Comparison of ENCODE assay signal across 10 mouse cellular contexts in genomic region chr4:63508232-63508631, GRCm38 (mm10). TPM values are rescaled to one million over a fixed set of nuclear protein-coding genes. Genes with fewer than 3 reads are reported as not detected.
DNase-seq lines count a peak whose midpoint lies in the region; ATAC-seq and TF ChIP-seq lines count a peak whose summit lies in the region.
"Had no signal": no experiment of that assay in that cellular context is flagged by ENCODE, and none has a peak within 500 bp of the region (broad histone marks: within the 10 kb centered on the region; RNA-seq: fewer than 3 reads in every experiment).

No protein-coding gene starts in this region.

- H3K27ac ChIP-seq in heart, embryonic 10.5 days, result no peak overlapping the region
- no peak overlapping the region for H3K27ac ChIP-seq in left cerebral cortex, adult 2 months
- no peak overlapping the region for H3K27ac ChIP-seq in midbrain, embryonic 13.5 days
- H3K27ac ChIP-seq: limb, embryonic 12.5 days had no signal

- H3K27me3 ChIP-seq in heart, embryonic 10.5 days (ENCODE audit: insufficient read depth, poor library complexity, severe bottlenecking), result no peaks in the 10 kb centered on the region; the same call in 1 of the 2 replicates
- no peaks in the 10 kb centered on the region for H3K27me3 ChIP-seq in midbrain, embryonic 13.5 days
- H3K27me3 ChIP-seq: limb, embryonic 12.5 days had no signal

- no peaks in the 10 kb centered on the region for H3K36me3 ChIP-seq in heart, embryonic 10.5 days
- no peaks in the 10 kb centered on the region for H3K36me3 ChIP-seq in midbrain, embryonic 13.5 days
- H3K36me3 ChIP-seq: G1E; limb, embryonic 12.5 days had no signal

- no peak overlapping the region for H3K4me2 ChIP-seq in midbrain, embryonic 13.5 days (replicated peaks)
- H3K4me2 ChIP-seq: limb, embryonic 12.5 days had no signal

- H3K9ac ChIP-seq in midbrain, embryonic 13.5 days (replicated peaks), result no peak overlapping the region
- H3K9ac ChIP-seq: limb, embryonic 12.5 days had no signal

- intact Hi-C loops in left cerebral cortex, adult 2 months (cut with DNase I), result loop anchor here (1.0 to 2.0 kb wide), 2 partner anchors 337 to 440 kb away; no protein-coding TSS in a partner anchor

- no peak overlapping the region for H3K4me3 ChIP-seq in heart, embryonic 10.5 days
- H3K4me3 ChIP-seq in left cerebral cortex, adult 2 months, result no peak overlapping the region
- no peak overlapping the region for H3K4me3 ChIP-seq in midbrain, embryonic 13.5 days (replicated peaks)
- H3K4me3 ChIP-seq: limb, embryonic 12.5 days had no signal

- DNase-seq in heart, adult 18-20 months, result peak; percentile 74 to 94
- DNase-seq in heart, embryonic 10.5 days (ENCODE audit: low spot score), result no peak
- peak; percentile 83 for DNase-seq in adrenal gland, adult 2 months
- DNase-seq in embryo, embryonic 10.5 days (ENCODE audit: low spot score), result peak; percentile 81
- DNase-seq in heart, adult 8-10 months (ENCODE audit: low spot score), result peak; percentile 78
- peak; percentile 63 to 68 for DNase-seq in left cerebral cortex, adult 2 months (ENCODE audit: extremely low spot score in 1 of 2, low spot score in 2 of 2)
- peak; percentile 72 to 78 for DNase-seq in spleen, postnatal 36 days (ENCODE audit: low spot score in 2 of 2)

- no peaks in the 10 kb centered on the region for H3K4me1 ChIP-seq in heart, embryonic 10.5 days
- no peaks in the 10 kb centered on the region for H3K4me1 ChIP-seq in midbrain, embryonic 13.5 days (replicated peaks)

- peak; percentile 58 for TF ChIP-seq CTCF in left cerebral cortex, adult 2 months (IDR thresholded peaks at IDR 0.05)

- no peaks in the 10 kb centered on the region for H3K9me3 ChIP-seq in heart, embryonic 10.5 days
- H3K9me3 ChIP-seq in midbrain, embryonic 13.5 days, result no peaks in the 10 kb centered on the region
- H3K9me3 ChIP-seq: limb, embryonic 12.5 days had no signal

- 32% methylated on average over 3 of the region's 4 CpGs for WGBS in heart, embryonic 10.5 days
- WGBS in midbrain, embryonic 13.5 days, result 31% methylated on average over 4 of the region's 4 CpGs

- 0 out of 2 replicates have a peak, but pooled peaks have one; percentile 20 for ATAC-seq in midbrain, embryonic 13.5 days

RNA-seq across cellular contexts. Expression of gene Whrn, which starts 12.4 kb away (rescaled TPM):
- 10 to 100 TPM; 15.2 to 23.6 TPM for total RNA-seq in heart, adult 18-20 months (2021)
- 4.0 and 5.3 TPM in 2 replicates for polyA plus RNA-seq in heart, embryonic 10.5 days (2016; fragmentation: Nextera tagmentation; extraction: Ambion mirVana)
- total RNA-seq in adrenal gland, adult 2 months (2021), result 10 to 100 TPM; 51.5 to 57.1 TPM
- 96.9 and 101 TPM in 2 replicates for polyA plus RNA-seq in adrenal gland, adult 2 months (2012; rRNA removed)
- total RNA-seq in heart, adult 8-10 months (2022), result 10 to 100 TPM; 18.5 to 38.1 (median 20.6) TPM
- 10 to 100 TPM; 45.1 to 53.7 TPM for total RNA-seq in left cerebral cortex, adult 2 months (2021)
- polyA plus RNA-seq in midbrain, embryonic 13.5 days (2015; fragmentation: Nextera tagmentation; extraction: Ambion mirVana), result 6.6 and 10.3 TPM in 2 replicates
- polyA plus RNA-seq: G1E had no signal

RNA-seq across cellular contexts. Expression of gene Atp6v1g1, which starts 36.3 kb away (rescaled TPM):
- total RNA-seq in heart, adult 18-20 months (2021), result 100 to 1,000 TPM; 143 to 157 TPM
- 190 and 227 TPM in 2 replicates for polyA plus RNA-seq in heart, embryonic 10.5 days (2016; fragmentation: Nextera tagmentation; extraction: Ambion mirVana)
- 100 to 1,000 TPM; 166 to 207 TPM for total RNA-seq in adrenal gland, adult 2 months (2021)
- 21.2 and 22.1 TPM in 2 replicates for polyA plus RNA-seq in adrenal gland, adult 2 months (2012; rRNA removed)
- 100 to 1,000 TPM; 146 to 168 (median 149) TPM for total RNA-seq in heart, adult 8-10 months (2022)
- 100 to 1,000 TPM; 142 to 143 TPM for total RNA-seq in left cerebral cortex, adult 2 months (2021)
- 461 and 466 TPM in 2 replicates for polyA plus RNA-seq in midbrain, embryonic 13.5 days (2015; fragmentation: Nextera tagmentation; extraction: Ambion mirVana)

RNA-seq across cellular contexts. Expression of gene Tmem268, which starts 50.3 kb away (rescaled TPM):
- total RNA-seq in heart, adult 18-20 months (2021), result 10 to 100 TPM; 13.8 to 14.5 TPM
- 7.9 and 9.3 TPM in 2 replicates for polyA plus RNA-seq in heart, embryonic 10.5 days (2016; fragmentation: Nextera tagmentation; extraction: Ambion mirVana)
- 10 to 100 TPM; 10.4 to 12.6 TPM for total RNA-seq in adrenal gland, adult 2 months (2021)
- polyA plus RNA-seq in adrenal gland, adult 2 months (2012; rRNA removed), result 7.5 and 7.7 TPM in 2 replicates
- total RNA-seq in heart, adult 8-10 months (2022), result 10 to 100 TPM in 3 of 4 experiments, 1 to 10 TPM in 1; 8.0 to 16.2 (median 12.7) TPM
- total RNA-seq in left cerebral cortex, adult 2 months (2021), result 10 to 100 TPM; 10.2 to 11.3 TPM
- polyA plus RNA-seq in midbrain, embryonic 13.5 days (2015; fragmentation: Nextera tagmentation; extraction: Ambion mirVana), result 2.7 and 2.8 TPM in 2 replicates
